12 mouse cellular contexts compared by ENCODE assay signal in genomic region chr2:150668956-150669355, GRCm38 (mm10). TPM values are rescaled to one million over a fixed set of nuclear protein-coding genes. Genes with fewer than 3 reads are reported as not detected.
DNase-seq lines count a peak whose midpoint lies in the region; ATAC-seq and TF ChIP-seq lines count a peak whose summit lies in the region.
"Had no signal": no experiment of that assay in that cellular context is flagged by ENCODE, and none has a peak within 500 bp of the region (broad histone marks: within the 10 kb centered on the region; RNA-seq: fewer than 3 reads in every experiment).

No protein-coding gene starts in this region.

- ATAC-seq in heart, embryonic 12.5 days (ENCODE audit: insufficient number of reproducible peaks, low FRiP score), result no peak
- ATAC-seq in midbrain, embryonic 14.5 days (ENCODE audit: low FRiP score, low TSS enrichment), result no peak
- ATAC-seq in midbrain, postnatal 0 days (ENCODE audit: low FRiP score), result no peak
- no peak for ATAC-seq in liver, embryonic 15.5 days (ENCODE audit: insufficient read depth)

- peak overlapping the region; percentile 95; the same call in 1 of the 2 replicates for H3K4me2 ChIP-seq in heart, embryonic 12.5 days
- H3K4me2 ChIP-seq in midbrain, embryonic 14.5 days (ENCODE audit: low read length), result peak overlapping the region; percentile 92; the same call in 1 of the 2 replicates
- H3K4me2 ChIP-seq in midbrain, postnatal 0 days (ENCODE audit: low read depth, low read length, poor library complexity, severe bottlenecking), result no peak overlapping the region
- peak overlapping the region; percentile 96 for H3K4me2 ChIP-seq in liver, embryonic 15.5 days

- intact Hi-C loops in heart, postnatal 14 days (cut with DNase I), result loop anchor here (5.0 kb wide), 2 partner anchors 107 to 532 kb away; partner anchors contain the start of gene Zfp120
- intact Hi-C loops in left cerebral cortex, postnatal 36 days (cut with DNase I), result no loop called here

- DNase-seq in heart, postnatal 14 days, result no peak
- no peak for DNase-seq in midbrain, embryonic 14.5 days
- DNase-seq in midbrain, postnatal 0 days (ENCODE audit: low spot score), result no peak
- DNase-seq in natural killer cell, adult 2 months (ENCODE audit: low spot score in 2 of 2), result no peak
- no peak for DNase-seq in left cerebral cortex, postnatal 36 days (ENCODE audit: low spot score in 2 of 2)
- DNase-seq: gastrocnemius, postnatal 14 days had no signal

- H3K27ac ChIP-seq in heart, embryonic 12.5 days (ENCODE audit: poor library complexity, severe bottlenecking), result no peak overlapping the region
- H3K27ac ChIP-seq in midbrain, embryonic 14.5 days (replicated peaks; ENCODE audit: low read depth, low read length), result no peak overlapping the region
- H3K27ac ChIP-seq in midbrain, postnatal 0 days (ENCODE audit: low read depth, low read length), result no peak overlapping the region
- peak overlapping the region; percentile 95 for H3K27ac ChIP-seq in liver, embryonic 15.5 days (replicated peaks)
- peak overlapping the region; percentile 83 for H3K27ac ChIP-seq in small intestine, adult 2 months (ENCODE audit: insufficient read depth, low read depth, low read length)
- H3K27ac ChIP-seq: embryonic facial prominence, embryonic 12.5 days had no signal

- no peak for TF ChIP-seq POLR2A in small intestine, adult 2 months (IDR thresholded peaks at IDR 0.05; ENCODE audit: low read depth, low read length)

- H3K4me1 ChIP-seq in heart, embryonic 12.5 days (replicated peaks), result peaks cover 25% of the 10 kb centered on the region
- H3K4me1 ChIP-seq in midbrain, embryonic 14.5 days (ENCODE audit: control insufficient read depth, insufficient read depth, low read length), result peaks cover 17% of the 10 kb centered on the region
- peaks cover 3% of the 10 kb centered on the region; the same call in 1 of the 2 replicates for H3K4me1 ChIP-seq in midbrain, postnatal 0 days (ENCODE audit: insufficient read depth, low read length)
- H3K4me1 ChIP-seq in liver, embryonic 15.5 days (replicated peaks), result peaks cover 72% of the 10 kb centered on the region
- H3K4me1 ChIP-seq in small intestine, adult 2 months (ENCODE audit: control insufficient read depth, insufficient read depth, insufficient read length, low read length), result peaks cover 33% of the 10 kb centered on the region

- TF ChIP-seq CTCF in midbrain, postnatal 0 days (IDR thresholded peaks at IDR 0.05), result no peak
- TF ChIP-seq CTCF in small intestine, adult 2 months (IDR thresholded peaks at IDR 0.05; ENCODE audit: extremely low read depth, insufficient read length, insufficient replicate concordance, low read depth, low read length), result no peak

- WGBS in heart, embryonic 12.5 days, result 79% methylated on average over 5 of the region's 5 CpGs
- 83% methylated on average over 5 of the region's 5 CpGs for WGBS in midbrain, embryonic 14.5 days
- WGBS in midbrain, postnatal 0 days, result 92% methylated on average over 5 of the region's 5 CpGs
- 60% methylated on average over 5 of the region's 5 CpGs for WGBS in liver, embryonic 15.5 days (ENCODE audit: insufficient replicate concordance)
- 25% methylated on average over 5 of the region's 5 CpGs for WGBS in small intestine, adult 2 months

- H3K36me3 ChIP-seq in heart, embryonic 12.5 days, result no peaks in the 10 kb centered on the region
- no peaks in the 10 kb centered on the region for H3K36me3 ChIP-seq in midbrain, embryonic 14.5 days (ENCODE audit: control insufficient read depth, insufficient read depth, low read length)
- H3K36me3 ChIP-seq in midbrain, postnatal 0 days (ENCODE audit: insufficient read depth, low read length), result no peaks in the 10 kb centered on the region
- no peaks in the 10 kb centered on the region for H3K36me3 ChIP-seq in liver, embryonic 15.5 days (replicated peaks)
- H3K36me3 ChIP-seq in small intestine, adult 2 months (ENCODE audit: control insufficient read depth, insufficient read depth, low read length), result no peaks in the 10 kb centered on the region
- H3K36me3 ChIP-seq: embryonic facial prominence, embryonic 12.5 days had no signal

- H3K27me3 ChIP-seq in heart, embryonic 12.5 days (replicated peaks), result peaks cover 9% of the 10 kb centered on the region; the same call in 1 of the 2 replicates
- no peaks in the 10 kb centered on the region for H3K27me3 ChIP-seq in midbrain, embryonic 14.5 days (ENCODE audit: control insufficient read depth, insufficient read depth, low read length)
- H3K27me3 ChIP-seq in midbrain, postnatal 0 days (ENCODE audit: insufficient read depth, low read length), result no peaks in the 10 kb centered on the region
- no peaks in the 10 kb centered on the region for H3K27me3 ChIP-seq in liver, embryonic 15.5 days
- no peaks in the 10 kb centered on the region for H3K27me3 ChIP-seq in small intestine, adult 2 months (ENCODE audit: control insufficient read depth, insufficient read depth, low read length)

- no peak overlapping the region for H3K9ac ChIP-seq in heart, embryonic 12.5 days
- no peak overlapping the region for H3K9ac ChIP-seq in midbrain, embryonic 14.5 days (replicated peaks; ENCODE audit: low read length)
- no peak overlapping the region for H3K9ac ChIP-seq in midbrain, postnatal 0 days (replicated peaks; ENCODE audit: low read length, poor library complexity, severe bottlenecking)
- no peak overlapping the region for H3K9ac ChIP-seq in liver, embryonic 15.5 days

- H3K9me3 ChIP-seq in heart, embryonic 12.5 days (replicated peaks), result no peaks in the 10 kb centered on the region
- no peaks in the 10 kb centered on the region for H3K9me3 ChIP-seq in midbrain, embryonic 14.5 days (ENCODE audit: control insufficient read depth, low read length)
- H3K9me3 ChIP-seq in midbrain, postnatal 0 days (ENCODE audit: low read length), result no peaks in the 10 kb centered on the region
- no peaks in the 10 kb centered on the region for H3K9me3 ChIP-seq in liver, embryonic 15.5 days (replicated peaks)
- H3K9me3 ChIP-seq: embryonic facial prominence, embryonic 12.5 days had no signal

- H3K4me3 ChIP-seq in heart, embryonic 12.5 days, result no peak overlapping the region
- no peak overlapping the region; the same call in 1 of the 2 replicates for H3K4me3 ChIP-seq in midbrain, embryonic 14.5 days (replicated peaks; ENCODE audit: low read depth, low read length)
- H3K4me3 ChIP-seq in midbrain, postnatal 0 days (ENCODE audit: low read depth, low read length), result no peak overlapping the region
- H3K4me3 ChIP-seq in liver, embryonic 15.5 days (replicated peaks), result no peak overlapping the region
- no peak overlapping the region for H3K4me3 ChIP-seq in small intestine, adult 2 months (ENCODE audit: low read depth, low read length)

RNA-seq across cellular contexts. Expression of gene Acss1, which starts 0.7 kb away (rescaled TPM):
- 11.1 and 12.7 TPM in 2 replicates for polyA plus RNA-seq in heart, embryonic 12.5 days (2016; fragmentation: Nextera tagmentation; extraction: Ambion mirVana)
- total RNA-seq in heart, postnatal 14 days (2021), result 100 to 1,000 TPM; 121 to 136 TPM
- 15.2 and 19.9 TPM in 2 replicates for polyA plus RNA-seq in midbrain, embryonic 14.5 days (2014; fragmentation: Nextera tagmentation; extraction: Ambion mirVana)
- 22.7 and 26.1 TPM in 2 replicates for total RNA-seq in midbrain, postnatal 0 days (2014; rRNA removed)
- 14.5 and 16.4 TPM in 2 replicates for polyA plus RNA-seq in midbrain, postnatal 0 days (2015; fragmentation: Nextera tagmentation; extraction: Ambion mirVana)
- polyA plus RNA-seq in liver, embryonic 15.5 days (2015; fragmentation: Nextera tagmentation; extraction: Ambion mirVana), result 45.3 and 50.8 TPM in 2 replicates
- polyA plus RNA-seq in small intestine, adult 2 months (2012; rRNA removed), result 133 and 151 TPM in 2 replicates
- total RNA-seq in left cerebral cortex, postnatal 36 days (2021), result 10 to 100 TPM; 18.1 to 18.5 TPM

RNA-seq across cellular contexts. Expression of gene Vsx1, which starts 20.2 kb away (rescaled TPM):
- not detected in 2 replicates for polyA plus RNA-seq in heart, embryonic 12.5 days (2016; fragmentation: Nextera tagmentation; extraction: Ambion mirVana)
- not detected for total RNA-seq in heart, postnatal 14 days (2021)
- not detected in 2 replicates for polyA plus RNA-seq in midbrain, embryonic 14.5 days (2014; fragmentation: Nextera tagmentation; extraction: Ambion mirVana)
- 0.14 TPM in 1 of 2 replicates, not detected in the other for total RNA-seq in midbrain, postnatal 0 days (2014; rRNA removed)
- polyA plus RNA-seq in midbrain, postnatal 0 days (2015; fragmentation: Nextera tagmentation; extraction: Ambion mirVana), result 0.07 and 0.11 TPM in 2 replicates
- polyA plus RNA-seq in liver, embryonic 15.5 days (2015; fragmentation: Nextera tagmentation; extraction: Ambion mirVana), result not detected in 2 replicates
- polyA plus RNA-seq in small intestine, adult 2 months (2012; rRNA removed), result not detected in 2 replicates
- total RNA-seq in left cerebral cortex, postnatal 36 days (2021), result under 1 TPM in 1 of 2 experiments, not detected in 1; 0.09 TPM
- total RNA-seq: gastrocnemius, postnatal 14 days; megakaryocyte progenitor cell, adult 5-6 weeks had no signal
- polyA plus RNA-seq: CD4-positive, CD25-positive, alpha-beta regulatory T cell, adult 4 months; embryonic facial prominence, embryonic 12.5 days had no signal

Comparison
In these comparisons a context has a peak if more than half of its experiments do, and no peak if none do; other contexts are left out.
1. H3K27ac ChIP-seq: peak in liver, embryonic 15.5 days (single experiment) and small intestine, adult 2 months (single experiment); none in heart, embryonic 12.5 days (single experiment), midbrain, embryonic 14.5 days (single experiment) and midbrain, postnatal 0 days (single experiment).